Mouse (Mus musculus) stomach, postnatal 0 days (tissue): ENCODE data around the gene Themis.

Source experiments
- CTCF ChIP-seq: IDR thresholded peaks from 2 replicates; pipeline ENCODE4 v1.5.1; 2016; ENCODE audit warnings: antibody characterized with exemption, low read depth, mild to moderate bottlenecking, moderate library complexity
- EP300 ChIP-seq: optimal IDR thresholded peaks from 2 replicates; pipeline ENCODE3; 2016; ENCODE audit warnings: antibody characterized with exemption

- TF ChIP-seq CTCF (no peak), EP300 (no peak)
Observed at GRCm38 (mm10) chr10:28673931-28674330, 5.8 kb downstream of the Themis start.
